Mouse (Mus musculus) hindbrain, embryonic 12.5 days (tissue): Measurements from ENCODE around the gene Gm20708. TPM values are rescaled to one million over a fixed set of nuclear protein-coding genes. Genes with fewer than 3 reads are reported as not detected.
"Not testable (repeated sequence)": the region's sequence is repeated elsewhere in the genome, so short reads cannot be mapped to it uniquely, and the experiment has no call there.

Experiments
- ATAC-seq: fragments of 200-750 bp; cut with Nextera tagmentation; 2 replicates; pipeline ENCODE4 v1.8.0; 2017; ENCODE audit warnings: moderate TSS enrichment; ENCODE audit not compliant: low FRiP score
- H3K27ac ChIP-seq: fragments of 300-500 bp; sonication (generic); 2 replicates; pipeline ENCODE4 v1.5.1; 2016; ENCODE audit warnings: mild to moderate bottlenecking
- H3K27me3 ChIP-seq: fragments of 300-500 bp; sonication (generic); 2 replicates; pipeline ENCODE4 v1.6.1; 2016; ENCODE audit warnings: mild to moderate bottlenecking
- H3K36me3 ChIP-seq: fragments of 300-500 bp; sonication (generic); 2 replicates; pipeline ENCODE4 v1.6.1; 2016; ENCODE audit warnings: mild to moderate bottlenecking
- H3K4me1 ChIP-seq: fragments of 300-500 bp; sonication (generic); 2 replicates; pipeline ENCODE4 v1.6.1; 2016
- H3K4me2 ChIP-seq: fragments of 300-500 bp; sonication (generic); replicated peaks from 2 replicates; pipeline ENCODE4 v1.6.1; 2016; ENCODE audit warnings: mild to moderate bottlenecking
- H3K4me3 ChIP-seq: fragments of 300-500 bp; sonication (generic); 2 replicates; pipeline ENCODE4 v1.5.1; 2016; ENCODE audit warnings: mild to moderate bottlenecking
- H3K9ac ChIP-seq: fragments of 300-500 bp; sonication (generic); 2 replicates; pipeline ENCODE4 v1.6.1; 2016; ENCODE audit warnings: mild to moderate bottlenecking, moderate library complexity
- H3K9me3 ChIP-seq: fragments of 300-500 bp; sonication (generic); replicated peaks from 2 replicates; pipeline ENCODE4 v1.6.1; 2016; ENCODE audit warnings: mild to moderate bottlenecking
- WGBS: fragments of 180-500 bp; shearing (Covaris S2); methylation state at CpG from one replicate; pipeline ENCODE4 v1.1.7; 2016; 5-methylcytosine and 5-hydroxymethylcytosine counted together
- polyA plus RNA-seq: library from polyadenylated mRNA; unstranded; fragments of >200 nt; fragmentation: Nextera tagmentation; extraction: Ambion mirVana; gene quantifications from 2 replicates; pipeline ENCODE4 v1.2.1, GENCODE M21; 2016

Gene Gm20708
- polyA plus RNA-seq, 1 experiment from 2014 or later: 0.50 TPM

- H3K4me1 ChIP-seq: peaks cover 38% of the 10 kb centered on the region
Measured at GRCm38 (mm10) chr11:117829671-117830215, 20.3 kb downstream of the Gm20708 start.

DNA sequence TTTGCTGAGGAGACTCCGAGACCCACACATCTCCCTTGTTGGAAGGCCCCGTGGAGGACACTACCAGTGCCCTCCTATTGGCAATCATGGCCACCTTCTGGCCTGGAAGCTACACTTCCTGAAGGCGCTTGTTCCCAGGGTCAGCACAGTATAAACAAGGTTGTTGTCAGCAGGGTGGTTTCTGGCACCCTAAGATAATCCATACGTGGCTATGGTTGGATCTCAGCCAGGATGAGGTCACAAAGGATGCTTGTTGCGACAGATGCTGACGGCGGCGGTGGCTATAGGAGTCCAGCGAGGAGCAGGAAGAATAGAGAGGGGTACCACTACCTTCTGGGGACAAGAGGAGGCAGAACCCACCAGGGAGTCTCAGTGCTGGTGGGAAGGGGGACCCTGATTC lies 20.9 kb downstream of the Gm20708 start:
- Histone ChIP-seq H3K4me2 (no peak overlapping the region), H3K4me1 (peaks cover 34% of the 10 kb centered on the region), H3K36me3 (no peaks in the 10 kb centered on the region), H3K9ac (no peak overlapping the region), H3K9me3 (no peaks in the 10 kb centered on the region), H3K27me3 (no peaks in the 10 kb centered on the region; the same call in 1 of the 2 replicates), H3K27ac (no peak overlapping the region), H3K4me3 (no peak overlapping the region)
- ATAC-seq: no peak
- 80% methylated on average over 9 of the region's 9 CpGs for WGBS

More at GRCm38 (mm10) chr11:117829671-117830215, 20.3 kb downstream of the Gm20708 start:
- Histone ChIP-seq H3K9me3 (no peaks in the 10 kb centered on the region), H3K27me3 (no peaks in the 10 kb centered on the region), H3K4me2 (no peak overlapping the region), H3K9ac (no peak overlapping the region), H3K4me3 (no peak overlapping the region), H3K27ac (no peak overlapping the region), H3K36me3 (no peaks in the 10 kb centered on the region)
- no peak for ATAC-seq
- 77% methylated on average over 2 of the region's 2 CpGs for WGBS

- H3K4me3 ChIP-seq: peak overlapping the region; percentile 27
- peak overlapping the region; percentile 31; the same call in 1 of the 2 replicates for H3K27ac ChIP-seq
- peak overlapping the region; percentile 51 for H3K4me2 ChIP-seq
- ATAC-seq: peak; percentile 75
- WGBS: 18% methylated on average over 28 of the region's 28 CpGs
- no peaks in the 10 kb centered on the region for H3K9me3 ChIP-seq
- H3K36me3 ChIP-seq: no peaks in the 10 kb centered on the region
- H3K4me1 ChIP-seq: peaks cover 20% of the 10 kb centered on the region
- H3K27me3 ChIP-seq: no peaks in the 10 kb centered on the region; the same call in 1 of the 2 replicates
- H3K9ac ChIP-seq: 0 out of 2 replicates have a peak overlapping the region, but pooled peaks have one; percentile 5
Measured at GRCm38 (mm10) chr11:117832086-117832969, 22.9 kb downstream of the Gm20708 start.

DNA sequence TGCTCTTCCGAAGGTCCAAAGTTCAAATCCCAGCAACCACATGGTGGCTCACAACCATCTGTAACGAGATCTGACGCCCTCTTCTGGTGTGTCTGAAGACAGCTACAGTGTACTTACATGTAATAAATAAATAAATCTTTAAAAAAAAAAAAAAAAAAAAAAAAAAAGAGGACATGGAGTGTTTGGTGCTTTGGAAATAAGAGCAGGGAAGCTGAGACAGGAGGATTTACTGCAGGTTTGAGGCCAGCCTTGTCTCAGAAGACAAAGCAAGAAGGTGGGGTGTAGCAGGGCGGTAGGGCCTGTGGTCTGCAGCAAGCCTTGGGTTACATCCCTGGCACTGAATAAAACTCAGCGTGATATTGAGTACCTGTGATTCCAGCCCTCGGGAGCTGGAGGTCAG lies 24.0 kb downstream of the Gm20708 start:
- not testable (repeated sequence) for H3K4me3 ChIP-seq, H3K9ac ChIP-seq, H3K9me3 ChIP-seq, H3K27ac ChIP-seq, H3K36me3 ChIP-seq, H3K27me3 ChIP-seq, H3K4me2 ChIP-seq, ATAC-seq
- peaks cover 11% of the 10 kb centered on the region for H3K4me1 ChIP-seq
- 74% methylated on average over 6 of the region's 6 CpGs for WGBS

GRCm38 (mm10) chr11:117834086-117834485 lies 24.6 kb downstream of the Gm20708 start:
- ATAC-seq: no peak
- Histone ChIP-seq H3K4me2 (no peak overlapping the region), H3K9me3 (no peaks in the 10 kb centered on the region), H3K9ac (no peak overlapping the region), H3K27ac (no peak overlapping the region), H3K4me1 (peaks cover 9% of the 10 kb centered on the region), H3K36me3 (no peaks in the 10 kb centered on the region), H3K27me3 (no peaks in the 10 kb centered on the region; the same call in 1 of the 2 replicates), H3K4me3 (no peak overlapping the region)
- 94% methylated on average over 8 of the region's 8 CpGs for WGBS

GRCm38 (mm10) chr11:117836306-117836705 lies 26.8 kb downstream of the Gm20708 start:
- no peak overlapping the region for H3K9ac ChIP-seq
- H3K4me2 ChIP-seq: peak overlapping the region; percentile 39
- H3K27ac ChIP-seq: no peak overlapping the region
- H3K4me1 ChIP-seq: peaks cover 6% of the 10 kb centered on the region
- H3K9me3 ChIP-seq: no peaks in the 10 kb centered on the region
- WGBS: 32% methylated on average over 13 of the region's 13 CpGs
- no peaks in the 10 kb centered on the region for H3K36me3 ChIP-seq
- no peak overlapping the region for H3K4me3 ChIP-seq
- no peak for ATAC-seq
- H3K27me3 ChIP-seq: no peaks in the 10 kb centered on the region; the same call in 1 of the 2 replicates

GRCm38 (mm10) chr11:117838572-117838971 lies 29.1 kb downstream of the Gm20708 start:
- no peaks in the 10 kb centered on the region for H3K9me3 ChIP-seq
- H3K4me1 ChIP-seq: no peaks in the 10 kb centered on the region
- H3K4me3 ChIP-seq: no peak overlapping the region
- no peaks in the 10 kb centered on the region; the same call in 1 of the 2 replicates for H3K27me3 ChIP-seq
- ATAC-seq: no peak
- WGBS: 73% methylated on average over 2 of the region's 2 CpGs
- H3K36me3 ChIP-seq: no peaks in the 10 kb centered on the region
- H3K4me2 ChIP-seq: no peak overlapping the region
- no peak overlapping the region for H3K27ac ChIP-seq
- no peak overlapping the region for H3K9ac ChIP-seq

DNA sequence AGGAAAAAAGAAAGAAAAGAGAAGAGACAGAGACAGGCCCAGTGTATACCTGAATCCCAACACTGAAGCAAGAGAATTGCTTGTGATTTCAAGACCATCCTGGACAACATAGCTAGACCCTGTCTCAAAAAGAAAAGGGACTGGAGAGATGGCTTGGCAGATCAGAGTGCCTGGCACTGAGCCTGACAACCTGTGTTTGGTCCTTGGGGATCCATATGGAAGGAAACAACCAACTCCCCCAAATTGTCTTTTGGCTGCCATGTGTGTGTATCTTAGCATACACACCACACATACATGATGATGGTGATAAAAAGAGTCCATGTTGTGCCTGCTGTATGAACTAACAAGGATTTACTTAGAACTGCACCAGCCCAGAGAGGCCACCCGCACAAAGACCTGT lies 29.6 kb downstream of the Gm20708 start:
- 100% methylated on average over 1 of the region's 1 CpGs for WGBS
- ATAC-seq: no peak
- H3K9me3 ChIP-seq: no peaks in the 10 kb centered on the region
- no peaks in the 10 kb centered on the region for H3K36me3 ChIP-seq
- no peak overlapping the region for H3K4me2 ChIP-seq
- no peak overlapping the region for H3K4me3 ChIP-seq
- no peak overlapping the region; the same call in 1 of the 2 replicates for H3K9ac ChIP-seq
- H3K27ac ChIP-seq: no peak overlapping the region
- no peaks in the 10 kb centered on the region for H3K4me1 ChIP-seq
- no peaks in the 10 kb centered on the region; the same call in 1 of the 2 replicates for H3K27me3 ChIP-seq

- Histone ChIP-seq H3K9ac (no peak overlapping the region), H3K36me3 (no peaks in the 10 kb centered on the region), H3K4me1 (no peaks in the 10 kb centered on the region), H3K4me3 (no peak overlapping the region), H3K27me3 (no peaks in the 10 kb centered on the region; the same call in 1 of the 2 replicates), H3K4me2 (no peak overlapping the region), H3K27ac (no peak overlapping the region), H3K9me3 (no peaks in the 10 kb centered on the region)
- ATAC-seq: no peak
- WGBS: 62% methylated on average over 1 of the region's 1 CpGs
Measured at GRCm38 (mm10) chr11:117840910-117841309, 31.4 kb downstream of the Gm20708 start.

DNA sequence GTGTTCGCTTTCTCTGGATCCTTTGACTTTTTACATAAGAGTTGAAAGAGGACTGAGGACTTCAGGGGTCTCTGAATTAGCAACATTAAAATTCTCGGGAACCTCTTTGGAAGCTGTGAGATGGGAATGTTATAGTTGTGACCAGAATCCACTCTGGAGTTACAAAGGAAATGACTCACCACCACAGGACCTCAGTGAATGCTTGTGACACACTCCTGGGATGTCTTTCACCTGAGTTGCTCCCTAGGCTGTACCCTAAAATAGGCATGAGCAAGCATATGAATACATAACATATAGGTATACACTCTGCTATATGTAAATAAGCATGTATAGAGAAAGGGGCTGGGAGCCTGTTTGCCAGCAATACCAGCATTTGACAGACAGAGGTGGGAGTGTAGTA lies 34.0 kb downstream of the Gm20708 start:
- H3K9me3 ChIP-seq: no peaks in the 10 kb centered on the region
- H3K4me2 ChIP-seq: no peak overlapping the region
- no peak overlapping the region for H3K4me3 ChIP-seq
- H3K27me3 ChIP-seq: no peaks in the 10 kb centered on the region; the same call in 1 of the 2 replicates
- no peak overlapping the region for H3K9ac ChIP-seq
- 89% methylated on average over 2 of the region's 2 CpGs for WGBS
- no peaks in the 10 kb centered on the region for H3K36me3 ChIP-seq
- H3K27ac ChIP-seq: no peak overlapping the region
- ATAC-seq: no peak
- peaks cover 11% of the 10 kb centered on the region for H3K4me1 ChIP-seq

DNA sequence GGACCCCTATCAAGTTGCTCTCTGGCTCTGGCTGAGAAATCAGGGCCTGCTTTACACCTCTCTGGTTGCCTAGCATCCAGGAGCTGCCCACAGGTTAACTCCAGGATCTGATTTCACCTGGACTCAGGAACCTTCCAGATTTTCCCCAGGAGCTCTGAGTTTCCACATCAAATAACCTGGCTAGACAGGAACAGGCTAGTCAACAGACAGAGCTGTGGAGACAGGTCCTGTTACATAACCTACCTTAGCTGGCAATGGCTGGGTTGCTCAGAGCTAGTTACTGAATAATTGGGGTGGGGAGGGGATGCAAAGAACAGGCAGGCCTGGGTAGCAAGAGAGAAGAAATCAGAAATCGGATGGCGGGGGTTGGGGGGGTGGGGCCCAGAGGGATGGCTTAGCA lies 35.5 kb downstream of the Gm20708 start:
- WGBS: 88% methylated on average over 2 of the region's 2 CpGs
- H3K9ac ChIP-seq: no peak overlapping the region
- H3K27ac ChIP-seq: no peak overlapping the region
- no peaks in the 10 kb centered on the region for H3K9me3 ChIP-seq
- no peak overlapping the region for H3K4me3 ChIP-seq
- no peaks in the 10 kb centered on the region; the same call in 1 of the 2 replicates for H3K27me3 ChIP-seq
- no peaks in the 10 kb centered on the region for H3K36me3 ChIP-seq
- ATAC-seq: no peak
- H3K4me2 ChIP-seq: no peak overlapping the region
- H3K4me1 ChIP-seq: peaks cover 20% of the 10 kb centered on the region

GRCm38 (mm10) chr11:117845651-117846050 lies 36.2 kb downstream of the Gm20708 start:
- WGBS: 85% methylated on average over 2 of the region's 2 CpGs
- Histone ChIP-seq H3K4me2 (no peak overlapping the region), H3K4me1 (peaks cover 26% of the 10 kb centered on the region)

More at GRCm38 (mm10) chr11:117845651-117846050, 36.2 kb downstream of the Gm20708 start:
- no peaks in the 10 kb centered on the region; the same call in 1 of the 2 replicates for H3K27me3 ChIP-seq
- no peak overlapping the region for H3K9ac ChIP-seq
- H3K4me3 ChIP-seq: no peak overlapping the region
- no peak for ATAC-seq
- no peaks in the 10 kb centered on the region for H3K9me3 ChIP-seq
- no peaks in the 10 kb centered on the region for H3K36me3 ChIP-seq
- no peak overlapping the region for H3K27ac ChIP-seq
